In the genomic region with DNA sequence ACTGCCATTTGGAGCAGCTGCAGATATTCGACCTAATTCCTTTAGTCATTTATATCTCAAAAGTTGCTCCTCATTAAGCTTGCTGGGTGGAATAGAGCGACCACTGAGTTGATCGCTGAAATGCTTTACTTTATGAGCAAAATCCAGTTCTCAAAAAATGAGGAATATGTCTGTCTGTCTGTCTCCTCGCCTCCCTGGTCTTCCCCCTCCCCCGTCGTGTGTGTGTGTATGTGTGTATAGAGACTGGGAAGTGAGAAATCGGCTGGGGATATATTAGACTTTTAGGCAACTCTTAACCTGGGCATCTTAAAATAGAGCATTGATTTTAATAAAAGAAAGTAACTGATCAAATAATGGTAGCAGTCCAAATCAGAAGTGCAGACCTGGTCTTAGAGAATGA, we compare ENCODE assay signal across 7 mouse cellular contexts. TPM values are rescaled to one million over a fixed set of nuclear protein-coding genes. Genes with fewer than 3 reads are reported as not detected.
A peak's percentile ranks its signal among the peaks of the same experiment; 100 is the strongest.
DNase-seq lines count a peak whose midpoint lies in the region; ATAC-seq lines count a peak whose summit lies in the region.

No protein-coding gene starts in this region.

- ATAC-seq in megakaryocyte, adult 5-6 weeks (ENCODE audit: poor library complexity, severe bottlenecking), result no peak
- ATAC-seq in forebrain, embryonic 12.5 days (ENCODE audit: low FRiP score), result no peak
- ATAC-seq in limb, embryonic 13.5 days (ENCODE audit: low FRiP score, low read depth), result no peak
- no peak for ATAC-seq in stomach, embryonic 15.5 days (ENCODE audit: insufficient read depth, low FRiP score, low read depth)
- ATAC-seq in megakaryocyte-erythroid progenitor cell, adult 5-6 weeks (replicated peaks; ENCODE audit: low FRiP score, low TSS enrichment, poor library complexity, severe bottlenecking), result no peak

- 16% methylated on average over 7 of the region's 7 CpGs for WGBS in forebrain, embryonic 12.5 days
- 19% methylated on average over 7 of the region's 7 CpGs for WGBS in limb, embryonic 13.5 days
- WGBS in stomach, embryonic 15.5 days, result 15% methylated on average over 7 of the region's 7 CpGs

- H3K4me1 ChIP-seq in megakaryocyte, embryonic 14.5 days, result peaks cover 37% of the 10 kb centered on the region
- peaks cover 14% of the 10 kb centered on the region for H3K4me1 ChIP-seq in forebrain, embryonic 12.5 days
- peaks cover 22% of the 10 kb centered on the region for H3K4me1 ChIP-seq in limb, embryonic 13.5 days
- H3K4me1 ChIP-seq in stomach, embryonic 15.5 days, result 0 out of 2 replicates have a peak, but pooled peaks cover 8% of the 10 kb centered on the region

- H3K9ac ChIP-seq in forebrain, embryonic 12.5 days, result peak overlapping the region; percentile 69
- H3K9ac ChIP-seq in limb, embryonic 13.5 days, result peak overlapping the region; percentile 77
- peak overlapping the region; percentile 45; the same call in 1 of the 2 replicates for H3K9ac ChIP-seq in stomach, embryonic 15.5 days

- H3K4me3 ChIP-seq in megakaryocyte, embryonic 14.5 days (replicated peaks), result peak overlapping the region; percentile 95
- peak overlapping the region; percentile 72 for H3K4me3 ChIP-seq in forebrain, embryonic 12.5 days (replicated peaks)
- peak overlapping the region; percentile 65 for H3K4me3 ChIP-seq in limb, embryonic 13.5 days
- H3K4me3 ChIP-seq in stomach, embryonic 15.5 days (replicated peaks), result peak overlapping the region; percentile 72

- H3K36me3 ChIP-seq in megakaryocyte, embryonic 14.5 days (replicated peaks; ENCODE audit: low read length), result peaks cover 57% of the 10 kb centered on the region
- peaks cover 48% of the 10 kb centered on the region for H3K36me3 ChIP-seq in forebrain, embryonic 12.5 days (replicated peaks)
- peaks cover 53% of the 10 kb centered on the region for H3K36me3 ChIP-seq in limb, embryonic 13.5 days
- peaks cover 27% of the 10 kb centered on the region for H3K36me3 ChIP-seq in stomach, embryonic 15.5 days

- no peaks in the 10 kb centered on the region for H3K9me3 ChIP-seq in megakaryocyte, embryonic 14.5 days
- no peaks in the 10 kb centered on the region for H3K9me3 ChIP-seq in forebrain, embryonic 12.5 days
- H3K9me3 ChIP-seq in limb, embryonic 13.5 days, result no peaks in the 10 kb centered on the region
- H3K9me3 ChIP-seq in stomach, embryonic 15.5 days, result no peaks in the 10 kb centered on the region

- peak overlapping the region; percentile 61 for H3K4me2 ChIP-seq in forebrain, embryonic 12.5 days
- peak overlapping the region; percentile 74 for H3K4me2 ChIP-seq in limb, embryonic 13.5 days (replicated peaks)
- H3K4me2 ChIP-seq in stomach, embryonic 15.5 days, result peak overlapping the region; percentile 69

- peak overlapping the region; percentile 51; the same call in 1 of the 2 replicates for H3K27ac ChIP-seq in forebrain, embryonic 12.5 days
- peak overlapping the region; percentile 72; the same call in 1 of the 2 replicates for H3K27ac ChIP-seq in limb, embryonic 13.5 days
- peak overlapping the region; percentile 63; the same call in 1 of the 2 replicates for H3K27ac ChIP-seq in stomach, embryonic 15.5 days

- H3K27me3 ChIP-seq in megakaryocyte, embryonic 14.5 days (replicated peaks), result no peaks in the 10 kb centered on the region
- no peaks in the 10 kb centered on the region for H3K27me3 ChIP-seq in forebrain, embryonic 12.5 days
- no peaks in the 10 kb centered on the region for H3K27me3 ChIP-seq in limb, embryonic 13.5 days
- no peaks in the 10 kb centered on the region for H3K27me3 ChIP-seq in stomach, embryonic 15.5 days (replicated peaks)

- no peak for DNase-seq in left cerebral cortex, adult 8-10 months (ENCODE audit: low spot score in 2 of 2)

RNA-seq across cellular contexts. Expression of a gene that starts 0.7 kb away (rescaled TPM):
- 16.8 and 17.7 TPM in 2 replicates for polyA plus RNA-seq in megakaryocyte, embryonic 14.5 days (2012; ENCODE audit: insufficient read depth, low replicate concordance)
- 33.0 and 35.7 TPM in 2 replicates for total RNA-seq in megakaryocyte, adult 5-6 weeks (2015)
- 63.3 and 63.9 TPM in 2 replicates for total RNA-seq in megakaryocyte, adult 5-6 weeks (2017)
- 163 and 164 TPM in 2 replicates for polyA plus RNA-seq in forebrain, embryonic 12.5 days (2016; fragmentation: Nextera tagmentation; extraction: Ambion mirVana)
- 183 and 190 TPM in 2 replicates for polyA plus RNA-seq in limb, embryonic 13.5 days (2015; fragmentation: Nextera tagmentation; extraction: Ambion mirVana)
- 102 and 115 TPM in 2 replicates for polyA plus RNA-seq in stomach, embryonic 15.5 days (2015; fragmentation: Nextera tagmentation; extraction: Ambion mirVana)
- 23.6 and 45.9 TPM in 2 replicates for total RNA-seq in megakaryocyte-erythroid progenitor cell, adult 5-6 weeks (2014; fragmentation: Nextera tagmentation)
- total RNA-seq in megakaryocyte-erythroid progenitor cell, adult 5-6 weeks (2017), result 43.0 and 51.1 TPM in 2 replicates
- total RNA-seq in left cerebral cortex, adult 8-10 months (2022), result 10 to 100 TPM; 52.5 to 59.2 (median 54.2) TPM

RNA-seq across cellular contexts. Expression of a gene that starts 9.3 kb away (rescaled TPM):
- polyA plus RNA-seq in megakaryocyte, embryonic 14.5 days (2012; ENCODE audit: insufficient read depth, low replicate concordance), result 8.7 and 11.3 TPM in 2 replicates
- 9.0 and 14.2 TPM in 2 replicates for total RNA-seq in megakaryocyte, adult 5-6 weeks (2015)
- 3.4 and 8.8 TPM in 2 replicates for total RNA-seq in megakaryocyte, adult 5-6 weeks (2017)
- 14.7 and 17.7 TPM in 2 replicates for polyA plus RNA-seq in forebrain, embryonic 12.5 days (2016; fragmentation: Nextera tagmentation; extraction: Ambion mirVana)
- polyA plus RNA-seq in limb, embryonic 13.5 days (2015; fragmentation: Nextera tagmentation; extraction: Ambion mirVana), result 16.5 and 19.2 TPM in 2 replicates
- polyA plus RNA-seq in stomach, embryonic 15.5 days (2015; fragmentation: Nextera tagmentation; extraction: Ambion mirVana), result 9.9 and 11.8 TPM in 2 replicates
- total RNA-seq in megakaryocyte-erythroid progenitor cell, adult 5-6 weeks (2014; fragmentation: Nextera tagmentation), result 8.6 and 16.5 TPM in 2 replicates
- total RNA-seq in megakaryocyte-erythroid progenitor cell, adult 5-6 weeks (2017), result 0.95 and 8.6 TPM in 2 replicates
- total RNA-seq in left cerebral cortex, adult 8-10 months (2022), result 10 to 100 TPM in 2 of 4 experiments, 1 to 10 TPM in 2; 8.6 to 12.1 (median 10.1) TPM

RNA-seq across cellular contexts. Expression of a gene that starts 27.5 kb away (rescaled TPM):
- polyA plus RNA-seq in megakaryocyte, embryonic 14.5 days (2012; ENCODE audit: insufficient read depth, low replicate concordance), result 0.62 TPM in 1 of 2 replicates, not detected in the other
- total RNA-seq in megakaryocyte, adult 5-6 weeks (2015), result 25.1 and 25.5 TPM in 2 replicates
- total RNA-seq in megakaryocyte, adult 5-6 weeks (2017), result 27.6 and 30.0 TPM in 2 replicates
- 0.31 TPM in 1 of 2 replicates, not detected in the other for polyA plus RNA-seq in forebrain, embryonic 12.5 days (2016; fragmentation: Nextera tagmentation; extraction: Ambion mirVana)
- 0.45 and 0.80 TPM in 2 replicates for polyA plus RNA-seq in limb, embryonic 13.5 days (2015; fragmentation: Nextera tagmentation; extraction: Ambion mirVana)
- polyA plus RNA-seq in stomach, embryonic 15.5 days (2015; fragmentation: Nextera tagmentation; extraction: Ambion mirVana), result 4.6 and 5.0 TPM in 2 replicates
- total RNA-seq in megakaryocyte-erythroid progenitor cell, adult 5-6 weeks (2014; fragmentation: Nextera tagmentation), result not detected in 2 replicates
- 4.3 TPM in 1 of 2 replicates, not detected in the other for total RNA-seq in megakaryocyte-erythroid progenitor cell, adult 5-6 weeks (2017)
- total RNA-seq in left cerebral cortex, adult 8-10 months (2022), result 1 to 10 TPM in 2 of 4 experiments, under 1 TPM in 2; 0.44 to 1.9 (median 0.82) TPM

RNA-seq across cellular contexts. Expression of a gene that starts 31.3 kb away (rescaled TPM):
- polyA plus RNA-seq in megakaryocyte, embryonic 14.5 days (2012; ENCODE audit: insufficient read depth, low replicate concordance), result 21.5 and 67.6 TPM in 2 replicates
- 67.0 and 70.0 TPM in 2 replicates for total RNA-seq in megakaryocyte, adult 5-6 weeks (2015)
- 34.1 and 36.0 TPM in 2 replicates for total RNA-seq in megakaryocyte, adult 5-6 weeks (2017)
- 16.7 and 19.1 TPM in 2 replicates for polyA plus RNA-seq in forebrain, embryonic 12.5 days (2016; fragmentation: Nextera tagmentation; extraction: Ambion mirVana)
- 20.6 and 21.2 TPM in 2 replicates for polyA plus RNA-seq in limb, embryonic 13.5 days (2015; fragmentation: Nextera tagmentation; extraction: Ambion mirVana)
- polyA plus RNA-seq in stomach, embryonic 15.5 days (2015; fragmentation: Nextera tagmentation; extraction: Ambion mirVana), result 17.2 and 19.4 TPM in 2 replicates
- total RNA-seq in megakaryocyte-erythroid progenitor cell, adult 5-6 weeks (2014; fragmentation: Nextera tagmentation), result 67.0 and 86.8 TPM in 2 replicates
- total RNA-seq in megakaryocyte-erythroid progenitor cell, adult 5-6 weeks (2017), result 18.5 and 18.6 TPM in 2 replicates
- 10 to 100 TPM; 36.8 to 48.5 (median 40.5) TPM for total RNA-seq in left cerebral cortex, adult 8-10 months (2022)

RNA-seq across cellular contexts. Expression of a gene that starts 43.7 kb away (rescaled TPM):
- polyA plus RNA-seq in megakaryocyte, embryonic 14.5 days (2012; ENCODE audit: insufficient read depth, low replicate concordance), result 2.5 and 7.7 TPM in 2 replicates
- not detected in 2 replicates for total RNA-seq in megakaryocyte, adult 5-6 weeks (2015)
- total RNA-seq in megakaryocyte, adult 5-6 weeks (2017), result not detected in 2 replicates
- polyA plus RNA-seq in forebrain, embryonic 12.5 days (2016; fragmentation: Nextera tagmentation; extraction: Ambion mirVana), result 6.9 and 8.2 TPM in 2 replicates
- 15.7 and 19.0 TPM in 2 replicates for polyA plus RNA-seq in limb, embryonic 13.5 days (2015; fragmentation: Nextera tagmentation; extraction: Ambion mirVana)
- 3.8 and 4.3 TPM in 2 replicates for polyA plus RNA-seq in stomach, embryonic 15.5 days (2015; fragmentation: Nextera tagmentation; extraction: Ambion mirVana)
- not detected in 2 replicates for total RNA-seq in megakaryocyte-erythroid progenitor cell, adult 5-6 weeks (2014; fragmentation: Nextera tagmentation)
- total RNA-seq in megakaryocyte-erythroid progenitor cell, adult 5-6 weeks (2017), result not detected in 2 replicates
- 100 to 1,000 TPM; 146 to 232 (median 185) TPM for total RNA-seq in left cerebral cortex, adult 8-10 months (2022)
